Mouse (Mus musculus): ENCODE results near the gene Zfand4.
"Not testable (repeated sequence)": the region's sequence is repeated elsewhere in the genome, so short reads cannot be mapped to it uniquely, and the experiment has no call there.

The Zfand4 gene

DNA sequence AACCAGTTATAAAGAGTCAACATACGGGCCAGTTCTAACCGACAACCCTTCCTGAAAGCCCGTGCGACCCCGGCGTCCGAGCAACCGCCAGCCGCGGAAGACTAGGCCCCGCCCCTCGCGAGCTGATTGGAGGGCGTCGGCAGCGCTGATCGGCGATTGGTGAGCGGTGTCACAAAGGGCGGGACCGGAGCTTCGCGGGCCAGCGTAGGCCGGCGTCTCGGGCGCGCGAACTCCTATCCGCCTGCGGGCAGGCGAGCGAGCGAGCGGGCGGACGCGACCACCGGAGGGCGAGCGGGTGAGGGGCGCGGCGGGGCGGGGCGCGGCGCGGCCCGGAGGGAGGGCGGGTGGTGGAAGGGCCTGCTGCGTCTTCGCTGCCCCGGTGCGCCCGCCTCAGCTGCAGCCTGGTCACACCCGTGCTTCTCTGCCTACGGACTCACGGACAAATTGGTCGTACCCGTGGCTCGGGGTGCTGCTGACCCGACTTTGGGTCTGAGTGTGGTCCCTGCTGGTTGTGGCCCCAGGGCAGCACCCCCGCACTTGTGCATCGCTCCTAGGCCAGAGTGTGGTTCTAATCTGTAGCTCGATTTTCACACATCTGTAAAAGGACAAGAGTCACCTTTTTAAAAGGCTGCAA is at the start of gene Zfand4:
Gene Zfand4, plus strand, starts transcription at position 205 of the 634 bp plus-strand sequence.
- DNase-seq: peak; percentile 89

GRCm38 (mm10) chr6:116227767-116228166 is 36.3 kb upstream of the Zfand4 start:
- peak; percentile 20 for DNase-seq

DNA sequence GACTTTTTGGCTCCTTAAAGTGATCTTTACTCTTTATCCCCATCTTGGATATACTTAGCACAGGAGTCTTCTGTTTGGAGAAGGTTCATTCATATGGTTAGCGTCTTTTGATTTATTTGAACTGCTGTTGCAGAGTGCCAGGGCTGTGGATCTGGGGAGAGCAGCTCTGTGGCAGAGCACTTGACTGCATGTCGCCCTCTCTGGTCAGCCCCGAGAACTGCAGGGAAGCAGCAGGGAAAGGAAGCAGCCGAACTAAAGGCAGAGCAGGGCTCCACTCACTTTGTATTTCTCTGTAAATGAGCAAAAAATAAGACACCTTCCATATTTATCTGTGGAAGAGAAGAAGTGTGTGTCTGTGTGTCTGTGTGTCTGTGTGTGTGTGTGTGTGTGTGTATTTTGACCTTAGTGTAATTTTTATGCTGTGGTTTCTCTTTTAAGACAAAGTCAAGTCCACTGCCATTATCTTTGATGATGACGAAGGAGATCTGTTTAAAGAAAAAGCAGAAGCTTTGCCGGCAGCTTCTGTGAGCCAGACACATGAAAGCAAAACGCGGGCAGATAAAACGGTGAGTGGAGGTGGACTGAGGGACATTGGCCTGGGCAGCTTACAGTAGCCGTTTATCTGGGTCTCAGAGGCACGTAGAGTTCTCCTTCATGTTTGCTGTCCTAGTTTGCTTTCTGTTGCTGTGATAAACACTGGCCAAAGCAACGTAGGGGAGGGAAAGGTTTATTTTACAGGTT is 35.1 kb upstream of the Zfand4 start:
- peak; percentile 70 for DNase-seq

DNA sequence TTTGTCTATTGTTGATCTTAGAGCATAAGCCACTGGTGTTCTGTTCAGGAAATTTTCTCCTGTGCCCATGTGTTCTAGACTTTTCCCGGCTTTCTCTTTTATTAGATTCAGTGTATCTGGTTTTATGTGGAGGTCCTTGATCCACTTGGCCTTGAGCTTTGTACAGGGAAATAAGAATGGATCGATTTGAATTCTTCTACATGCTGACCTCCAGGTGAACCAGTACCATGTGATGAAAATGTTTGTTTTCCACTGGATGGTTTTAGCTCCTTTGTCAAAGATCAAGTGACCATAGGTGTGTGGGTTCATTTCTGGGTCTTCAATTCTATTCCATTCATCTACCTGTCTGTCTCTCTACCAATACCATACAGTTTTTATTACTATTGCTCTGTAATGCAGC is 29.2 kb upstream of the Zfand4 start:
- not testable (repeated sequence) for DNase-seq

GRCm38 (mm10) chr6:116235336-116235735 is 28.7 kb upstream of the Zfand4 start:
- no peak for DNase-seq

- no peak for DNase-seq
Observed at GRCm38 (mm10) chr6:116238083-116238482, 25.9 kb upstream of the Zfand4 start.

- DNase-seq: no peak
Observed at GRCm38 (mm10) chr6:116240371-116240770, 23.7 kb upstream of the Zfand4 start.

DNA sequence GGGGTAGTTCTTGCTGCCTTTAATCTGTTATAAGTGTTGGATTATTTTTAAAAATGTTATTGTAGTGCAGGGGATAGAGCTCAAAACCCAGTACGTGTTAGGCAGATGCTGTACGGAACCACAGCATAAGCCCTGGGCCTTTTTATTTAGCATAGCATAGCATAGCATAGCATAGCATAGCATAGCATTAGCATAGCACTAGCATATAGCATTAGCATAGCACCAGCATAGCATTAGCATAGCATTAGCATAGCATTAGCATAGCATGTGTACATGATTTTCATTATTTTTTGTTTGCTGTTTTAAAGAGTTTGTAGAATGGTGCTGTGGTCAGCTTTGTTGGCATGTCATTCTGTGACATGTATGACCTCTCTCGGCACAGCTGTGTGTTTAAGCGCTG is 4.4 kb upstream of the Zfand4 start:
- DNase-seq: no peak

DNA sequence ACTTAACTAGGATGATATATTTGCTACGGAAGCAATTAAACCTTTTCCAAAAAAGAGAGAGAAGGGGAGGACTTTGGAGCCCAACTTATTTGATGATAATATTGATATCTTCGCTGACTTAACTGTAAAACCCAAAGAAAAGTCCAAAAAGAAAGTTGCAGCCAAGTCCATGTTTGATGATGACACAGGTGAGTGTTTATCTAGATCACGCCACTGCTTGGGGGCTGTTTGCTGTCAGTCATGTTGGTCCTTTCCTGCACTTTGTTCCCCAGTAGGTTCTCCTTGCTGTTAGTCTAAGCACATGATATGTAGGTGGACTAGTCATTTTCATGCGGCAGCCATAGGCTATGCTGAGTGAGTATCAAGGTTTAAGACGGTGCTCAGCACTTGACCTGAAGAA is 3.5 kb upstream of the Zfand4 start:
- no peak for DNase-seq

DNA sequence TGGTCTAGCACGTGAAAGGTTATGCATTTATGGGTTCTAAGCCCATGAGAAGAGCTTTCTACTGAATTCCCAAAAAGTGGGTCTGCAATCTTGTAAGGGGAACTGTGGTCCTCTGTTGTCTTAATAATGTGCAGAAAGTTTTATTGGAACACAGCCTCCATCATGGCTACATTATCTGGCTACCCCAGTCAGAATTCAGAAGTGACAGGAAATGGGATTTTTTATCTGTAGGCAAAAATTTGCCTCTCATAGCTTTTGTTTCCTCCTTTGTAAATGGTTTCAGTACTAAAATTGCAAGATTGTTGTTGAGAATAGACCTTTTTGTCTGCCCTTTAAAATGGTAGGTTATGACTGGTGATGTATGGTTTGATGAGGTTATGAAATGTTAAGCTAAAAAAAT is 1.2 kb upstream of the Zfand4 start:
- DNase-seq: no peak

DNA sequence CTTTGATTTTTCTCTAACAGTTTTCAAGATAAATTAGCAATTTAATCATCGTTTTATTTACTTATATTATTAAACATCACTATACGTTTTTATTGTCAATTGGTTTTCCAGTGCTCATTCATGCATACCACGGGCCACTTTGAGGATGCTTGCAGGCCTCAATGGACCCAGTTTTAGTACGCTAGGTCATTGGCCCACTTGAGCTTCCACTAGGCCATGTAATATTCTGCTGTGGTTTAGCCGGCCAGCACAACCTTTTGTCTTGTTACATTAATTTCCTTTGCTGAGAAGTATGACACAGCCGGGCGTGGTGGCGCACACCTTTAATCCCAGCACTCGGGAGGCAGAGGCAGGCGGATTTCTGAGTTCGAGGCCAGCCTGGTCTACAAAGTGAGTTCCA is 814 bp downstream of the Zfand4 start:
- no peak for DNase-seq

- DNase-seq: no peak
Observed at GRCm38 (mm10) chr6:116265603-116266002, 1.6 kb downstream of the Zfand4 start.

- no peak for DNase-seq
Observed at GRCm38 (mm10) chr6:116266273-116267109, 2.5 kb downstream of the Zfand4 start.

DNA sequence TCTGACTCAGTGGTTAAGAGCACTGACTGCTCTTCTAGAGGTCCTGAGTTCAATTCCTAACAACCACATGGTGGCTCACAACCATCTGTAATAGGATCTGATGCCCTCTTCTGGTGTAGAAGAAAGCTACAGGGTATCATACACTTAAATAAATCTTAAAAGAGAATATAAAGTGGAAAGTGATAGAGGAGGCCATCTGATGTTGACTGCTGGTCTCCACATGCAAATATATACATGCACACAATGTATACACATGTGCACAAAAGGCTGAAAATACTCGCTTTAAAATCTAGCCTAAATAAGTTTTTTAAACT is 3.0 kb downstream of the Zfand4 start:
- no peak for DNase-seq

DNA sequence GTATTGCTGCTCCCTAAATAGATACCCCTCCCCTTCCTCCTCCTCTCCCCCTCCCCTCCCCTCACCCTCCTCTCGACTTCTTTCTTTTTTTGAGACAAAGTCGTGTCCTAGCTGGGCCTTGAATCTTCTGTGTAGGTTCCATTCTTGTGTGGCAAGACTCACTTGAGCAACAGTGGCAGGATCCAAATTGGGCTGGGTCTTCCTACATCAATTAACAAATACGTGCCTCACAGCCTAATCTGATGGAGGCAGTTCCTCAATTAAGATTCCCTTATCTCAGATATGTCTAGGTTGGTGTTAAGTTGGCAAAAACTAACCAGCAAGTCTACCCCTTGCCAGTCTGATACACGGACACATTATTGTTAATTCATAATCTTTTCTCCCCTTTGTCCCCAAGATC is 11.7 kb downstream of the Zfand4 start:
- no peak for DNase-seq

GRCm38 (mm10) chr6:116278679-116279317 is 14.8 kb downstream of the Zfand4 start:
- no peak for DNase-seq

- DNase-seq: no peak
Observed at GRCm38 (mm10) chr6:116281014-116281413, 17.0 kb downstream of the Zfand4 start.

GRCm38 (mm10) chr6:116282546-116282945 is 18.5 kb downstream of the Zfand4 start:
- peak; percentile 50 for DNase-seq

DNA sequence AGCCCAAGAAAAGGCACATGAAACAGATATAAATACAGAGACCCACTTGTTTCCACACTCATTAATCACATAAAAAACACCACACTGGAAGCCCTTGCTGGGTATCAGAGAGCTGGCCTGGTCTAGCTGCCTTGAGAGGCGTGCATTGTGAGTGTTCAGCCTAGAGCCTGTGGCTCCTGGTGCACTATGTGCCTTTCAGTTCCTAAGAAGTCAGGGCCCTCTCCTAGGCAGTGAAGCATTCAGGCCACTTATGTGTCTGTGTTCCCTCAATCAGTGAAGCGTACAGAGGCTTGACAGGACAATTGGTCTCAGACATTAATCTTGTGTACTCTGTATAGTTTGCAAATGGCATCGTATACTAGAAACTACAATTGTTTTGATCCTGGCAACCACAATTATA is 19.3 kb downstream of the Zfand4 start:
- DNase-seq: no peak

DNA sequence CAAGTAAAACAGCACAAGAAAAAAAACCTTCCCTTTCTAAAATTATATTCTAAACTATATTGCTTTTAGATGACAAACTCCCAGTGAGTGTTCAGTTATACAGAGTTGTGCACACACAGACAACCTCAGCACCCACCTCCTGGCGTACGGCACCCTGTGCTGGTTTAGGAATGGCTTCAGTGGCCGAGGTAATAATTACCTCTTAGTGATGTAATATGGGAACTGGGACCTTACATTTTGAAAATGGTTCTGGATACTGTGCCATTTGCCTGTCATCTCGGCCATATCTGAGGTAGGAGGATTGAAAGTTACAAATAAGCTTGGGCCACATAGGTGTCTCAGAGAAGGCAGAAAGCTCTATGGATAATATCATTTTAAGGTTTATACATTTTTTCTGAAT is 22.3 kb downstream of the Zfand4 start:
- DNase-seq: peak; percentile 44

GRCm38 (mm10) chr6:116286870-116287575 is 23.0 kb downstream of the Zfand4 start:
- DNase-seq: peak; percentile 90

GRCm38 (mm10) chr6:116311411-116311810 is 47.4 kb downstream of the Zfand4 start:
- DNase-seq: no peak

GRCm38 (mm10) chr6:116319259-116319658 is 55.2 kb downstream of the Zfand4 start:
- no peak for DNase-seq
